Mouse (Mus musculus): Measurements from ENCODE around the gene Endod1.
A peak's percentile ranks its signal among the peaks of the same experiment; 100 is the strongest.
"Not testable (repeated sequence)": the region's sequence is repeated elsewhere in the genome, so short reads cannot be mapped to it uniquely, and the experiment has no call there.

The Endod1 gene

GRCm38 (mm10) chr9:14379769-14380385 is 1.4 kb downstream of the Endod1 start:
- DNase-seq: no peak

GRCm38 (mm10) chr9:14378151-14378550 is 3.2 kb downstream of the Endod1 start:
- no peak for DNase-seq

- DNase-seq: no peak
Observed at GRCm38 (mm10) chr9:14376149-14376548, 5.2 kb downstream of the Endod1 start.

GRCm38 (mm10) chr9:14372440-14372839 is 8.9 kb downstream of the Endod1 start:
- no peak for DNase-seq

GRCm38 (mm10) chr9:14369271-14369670 is 12.0 kb downstream of the Endod1 start:
- DNase-seq: no peak

DNA sequence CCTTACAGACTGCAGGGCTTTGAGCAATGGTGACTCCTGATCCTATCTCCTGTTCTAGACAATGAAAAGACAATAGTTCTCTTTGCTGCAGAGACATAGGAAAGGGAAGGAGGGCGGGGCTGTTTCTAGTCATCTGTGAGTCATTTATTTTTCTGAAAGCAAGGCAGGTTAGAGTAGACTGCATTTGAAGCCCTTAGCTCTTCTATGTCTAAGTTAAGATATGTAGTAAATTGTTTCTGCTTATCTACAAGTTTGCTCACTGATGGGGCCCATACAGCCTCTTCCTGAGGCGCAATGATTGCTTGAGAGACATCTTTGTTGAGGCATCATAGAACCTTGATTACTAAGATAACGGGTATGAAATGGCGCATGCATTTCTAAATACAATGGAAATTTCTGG is 13.5 kb downstream of the Endod1 start:
- no peak for DNase-seq

GRCm38 (mm10) chr9:14365481-14366125 is 15.7 kb downstream of the Endod1 start:
- DNase-seq: no peak

DNA sequence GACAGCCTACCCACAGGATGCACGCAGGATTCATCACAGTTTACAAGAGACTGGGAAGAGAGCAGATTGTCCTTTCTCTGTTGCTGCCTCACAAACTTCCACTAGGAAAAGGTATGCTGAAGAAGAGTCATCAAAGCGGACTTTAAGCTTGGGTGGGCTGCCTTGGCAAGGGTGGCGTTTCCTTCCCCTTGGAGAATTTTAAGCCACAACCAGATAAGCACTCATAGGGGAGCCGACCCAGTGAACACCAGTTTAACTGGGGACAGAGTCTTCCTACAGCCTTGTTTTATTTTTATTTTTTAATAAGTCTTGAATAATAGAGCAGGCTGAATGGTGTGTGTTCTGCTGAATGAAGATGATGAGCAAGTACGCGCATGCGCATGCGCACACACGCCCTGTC is 16.6 kb downstream of the Endod1 start:
- DNase-seq: no peak

- peak; percentile 21 for DNase-seq
Observed at GRCm38 (mm10) chr9:14363540-14363939, 17.8 kb downstream of the Endod1 start.

- no peak for DNase-seq
Observed at GRCm38 (mm10) chr9:14362068-14362768, 19.1 kb downstream of the Endod1 start.

GRCm38 (mm10) chr9:14357033-14357432 is 24.3 kb downstream of the Endod1 start:
- no peak for DNase-seq

DNA sequence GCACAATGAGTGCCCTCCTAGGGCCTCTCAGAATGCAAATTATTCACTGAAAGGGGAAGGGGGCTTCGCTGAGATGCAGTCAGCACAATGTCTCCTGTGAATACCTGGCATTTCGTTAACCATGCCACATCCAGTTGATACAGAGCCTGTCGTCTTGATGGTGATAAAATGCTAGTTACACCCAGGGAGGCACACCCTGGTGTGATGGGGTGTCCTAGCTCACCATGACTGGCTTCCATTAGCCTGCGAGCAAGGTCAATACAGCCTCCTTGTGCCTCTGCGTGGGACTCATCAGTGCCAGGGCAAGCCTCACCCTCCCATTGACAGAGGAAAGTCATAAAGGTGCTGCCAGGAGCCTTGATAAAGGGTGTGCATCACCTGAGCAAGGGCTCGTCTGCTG is 26.5 kb downstream of the Endod1 start:
- DNase-seq: no peak

- DNase-seq: no peak
Observed at GRCm38 (mm10) chr9:14352337-14352736, 29.0 kb downstream of the Endod1 start.

- DNase-seq: no peak
Observed at GRCm38 (mm10) chr9:14350787-14351186, 30.5 kb downstream of the Endod1 start.

DNA sequence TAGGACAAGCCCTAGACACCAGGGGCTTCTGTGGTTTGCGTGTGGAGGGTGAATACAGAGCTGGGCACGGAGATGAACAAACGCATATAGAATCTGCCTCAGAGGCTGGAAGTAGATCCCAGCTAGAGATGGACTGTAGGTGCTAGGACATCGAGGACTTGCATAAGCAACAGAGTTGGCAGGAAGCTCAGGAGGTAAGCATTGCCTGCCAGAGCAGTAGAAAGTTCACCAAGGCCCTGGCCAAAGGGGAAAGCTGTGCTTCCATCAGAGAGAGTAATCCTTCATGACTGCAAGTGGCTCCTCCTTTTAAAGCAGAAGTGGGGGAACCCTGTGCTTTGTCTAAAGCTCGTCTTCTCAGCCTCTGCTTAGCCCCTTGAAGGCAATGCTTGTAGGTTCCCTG is 31.9 kb downstream of the Endod1 start:
- no peak for DNase-seq

- peak; percentile 35 for DNase-seq
Observed at GRCm38 (mm10) chr9:14348416-14348815, 32.9 kb downstream of the Endod1 start.

DNA sequence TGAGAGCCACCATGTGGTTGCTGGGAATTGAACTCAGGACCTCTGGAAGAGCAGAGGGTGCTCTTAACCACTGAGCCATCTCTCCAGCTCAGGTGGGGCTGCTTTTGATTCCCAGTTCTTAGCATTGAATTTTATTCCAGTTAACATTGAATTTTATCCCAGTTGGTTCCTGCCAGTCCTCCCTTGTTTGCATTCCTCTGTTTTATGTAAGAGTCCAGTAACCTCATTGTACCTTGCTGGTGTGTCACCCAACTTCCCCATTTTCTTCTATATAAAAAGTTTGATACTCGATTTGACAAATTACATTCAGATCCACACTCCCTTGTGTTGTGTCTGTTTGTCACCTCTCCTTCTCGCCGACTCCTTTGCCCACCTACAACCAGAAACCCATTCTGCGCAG is 35.4 kb downstream of the Endod1 start:
- not testable (repeated sequence) for DNase-seq

DNA sequence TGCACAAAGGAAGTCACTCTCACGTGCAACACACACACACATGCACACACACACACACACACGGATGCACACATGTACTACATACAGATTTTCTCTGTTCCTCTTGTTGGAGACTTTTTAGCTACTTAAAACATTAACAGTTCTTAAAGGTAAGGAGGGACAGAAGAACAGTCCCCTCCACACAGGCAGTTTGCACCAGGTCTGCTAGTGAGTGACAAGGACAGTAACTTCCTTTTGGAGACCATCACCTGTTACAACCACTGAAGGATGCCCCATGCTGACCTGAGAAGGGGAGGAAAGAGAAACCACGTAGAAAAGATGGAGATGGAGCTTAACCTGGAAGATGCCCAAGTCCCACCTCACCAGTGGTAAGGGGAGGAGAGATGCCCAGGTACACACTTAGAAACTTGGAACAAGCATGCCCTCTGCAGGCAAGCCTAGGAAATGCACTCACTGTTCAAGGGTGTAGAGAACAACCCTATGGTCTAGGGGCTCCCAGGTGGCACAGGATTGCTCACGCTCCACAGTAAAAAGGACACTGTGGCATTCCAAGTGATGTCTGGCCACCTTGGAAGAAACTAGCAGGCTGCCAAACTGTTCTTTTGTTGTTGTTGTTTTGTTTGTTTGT is 39.2 kb downstream of the Endod1 start:
- peak; percentile 85 for DNase-seq

DNA sequence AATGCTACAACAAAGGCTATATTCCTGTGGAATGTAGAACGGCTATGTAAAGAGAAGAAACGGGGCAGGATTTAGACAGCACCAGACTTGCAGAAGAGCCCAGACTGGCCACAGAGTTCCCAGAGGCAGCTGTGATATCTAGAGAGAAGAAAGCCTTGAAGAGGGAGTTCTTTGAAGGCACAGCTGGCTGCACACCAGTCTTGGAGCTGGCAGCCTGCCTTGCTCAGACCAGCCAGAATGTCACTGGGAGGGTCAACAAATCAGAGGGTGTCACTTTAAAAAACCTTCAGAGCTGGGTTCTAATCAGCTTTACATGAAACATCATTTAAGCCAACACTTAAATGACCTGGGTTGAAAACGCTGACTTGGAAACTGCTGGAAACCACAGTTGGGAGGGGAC is 42.6 kb downstream of the Endod1 start:
- no peak for DNase-seq

DNA sequence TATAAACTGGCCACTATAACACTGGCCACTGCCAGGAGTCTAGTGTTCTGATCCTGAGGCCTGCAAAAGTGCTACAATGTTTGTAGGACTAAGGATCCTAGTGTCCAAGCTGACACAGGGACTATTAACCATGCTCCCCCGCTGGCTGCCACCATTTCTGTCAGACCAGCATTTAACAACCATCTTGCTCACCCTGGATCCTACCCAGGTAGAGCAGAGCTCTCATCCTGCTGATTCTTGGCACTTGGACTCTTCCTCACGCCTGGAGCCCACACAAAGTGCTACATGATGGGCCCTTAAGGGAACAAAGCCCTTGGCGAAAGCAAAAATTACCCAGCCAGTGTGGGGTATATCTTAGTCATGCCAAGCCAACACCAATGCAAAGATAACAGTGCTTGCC is 44.4 kb downstream of the Endod1 start:
- DNase-seq: no peak

- no peak for DNase-seq
Observed at GRCm38 (mm10) chr9:14335829-14336228, 45.5 kb downstream of the Endod1 start.

- no peak for DNase-seq
Observed at GRCm38 (mm10) chr9:14316618-14317017, 64.7 kb downstream of the Endod1 start.

- DNase-seq: no peak
Observed at GRCm38 (mm10) chr9:14314477-14314876, 66.8 kb downstream of the Endod1 start.

DNA sequence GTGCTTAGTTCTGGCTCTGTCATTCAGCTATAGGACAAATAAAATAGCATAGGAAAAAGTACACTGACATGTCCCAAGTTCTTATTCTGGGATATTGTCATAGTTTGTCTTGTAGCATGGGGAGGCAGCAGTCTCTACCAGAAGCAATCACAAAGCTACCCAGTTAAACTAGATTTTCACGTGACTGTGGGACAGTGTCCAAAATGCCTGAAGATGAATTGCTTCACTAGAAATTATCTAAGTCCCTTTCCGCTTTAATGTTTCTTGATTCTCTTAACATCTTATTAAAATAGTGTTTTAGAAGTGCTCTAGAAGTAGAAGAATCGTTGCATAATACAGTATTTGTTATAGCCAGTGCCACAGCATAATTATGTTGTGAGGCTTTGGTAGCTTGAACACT is 67.3 kb downstream of the Endod1 start:
- DNase-seq: no peak

All from thymus, postnatal 14 days (tissue).